Mouse (Mus musculus): ENCODE data around the gene Pcgf6.

The Pcgf6 gene

GRCm38 (mm10) chr19:47050271-47051032, at the start of gene Pcgf6:
Gene Pcgf6 (minus strand): TSS chr19:47050906.
- peak in 1 of 2 experiments; percentile 76 for DNase-seq (ENCODE audit: low spot score in 2 of 2)

- peak; percentile 91 to 97 for DNase-seq (ENCODE audit: low spot score in 2 of 2)
Measured at GRCm38 (mm10) chr19:47090550-47091156, 39.9 kb upstream of the Pcgf6 start, which contains the start of the genes Usmg5 and Pdcd11. Gene Usmg5 (minus strand): TSS chr19:47090647. Gene Pdcd11 (plus strand): TSS chr19:47090768.

- DNase-seq (ENCODE audit: low spot score in 2 of 2) = peak in 1 of 2 experiments; percentile 11
Measured at GRCm38 (mm10) chr19:47089718-47090525, 39.2 kb upstream of the Pcgf6 start.

- DNase-seq (ENCODE audit: low spot score in 2 of 2) = no peak
Measured at GRCm38 (mm10) chr19:47088226-47088625, 37.5 kb upstream of the Pcgf6 start.

GRCm38 (mm10) chr19:47067924-47068611, 17.4 kb upstream of the Pcgf6 start:
- peak; percentile 32 to 77 for DNase-seq (ENCODE audit: low spot score in 2 of 2)

- peak; percentile 84 to 96 for DNase-seq (ENCODE audit: low spot score in 2 of 2)
Measured at GRCm38 (mm10) chr19:47067096-47067882, 16.6 kb upstream of the Pcgf6 start, which contains the start of gene Taf5. Gene Taf5 (plus strand): TSS chr19:47067746.

GRCm38 (mm10) chr19:47065860-47066259, 15.2 kb upstream of the Pcgf6 start:
- DNase-seq (ENCODE audit: low spot score in 2 of 2) = no peak

- DNase-seq (ENCODE audit: low spot score in 2 of 2) = no peak
Measured at GRCm38 (mm10) chr19:47057684-47058083, 7.0 kb upstream of the Pcgf6 start.

GRCm38 (mm10) chr19:47053471-47053870, 2.8 kb upstream of the Pcgf6 start:
- DNase-seq (ENCODE audit: low spot score in 2 of 2) = no peak

GRCm38 (mm10) chr19:47052927-47053326, 2.2 kb upstream of the Pcgf6 start:
- DNase-seq (ENCODE audit: low spot score in 2 of 2) = no peak

- DNase-seq (ENCODE audit: low spot score in 2 of 2) = no peak
Measured at GRCm38 (mm10) chr19:47049840-47050239, 866 bp downstream of the Pcgf6 start.

- DNase-seq (ENCODE audit: low spot score in 2 of 2) = no peak
Measured at GRCm38 (mm10) chr19:47049061-47049460, 1.6 kb downstream of the Pcgf6 start.

GRCm38 (mm10) chr19:47047236-47047833, 3.4 kb downstream of the Pcgf6 start:
- no peak for DNase-seq (ENCODE audit: low spot score in 2 of 2)

GRCm38 (mm10) chr19:47046343-47046742, 4.4 kb downstream of the Pcgf6 start:
- no peak for DNase-seq (ENCODE audit: low spot score in 2 of 2)

GRCm38 (mm10) chr19:47043608-47044007, 7.1 kb downstream of the Pcgf6 start:
- no peak for DNase-seq (ENCODE audit: low spot score in 2 of 2)

GRCm38 (mm10) chr19:47040720-47041473, 9.8 kb downstream of the Pcgf6 start:
- DNase-seq (ENCODE audit: low spot score in 2 of 2) = no peak

- no peak for DNase-seq (ENCODE audit: low spot score in 2 of 2)
Measured at GRCm38 (mm10) chr19:47036596-47036995, 14.1 kb downstream of the Pcgf6 start.

- DNase-seq (ENCODE audit: low spot score in 2 of 2) = peak in 1 of 2 experiments; percentile 77
Measured at GRCm38 (mm10) chr19:47034916-47035315, 15.8 kb downstream of the Pcgf6 start.

- no peak for DNase-seq (ENCODE audit: low spot score in 2 of 2)
Measured at GRCm38 (mm10) chr19:47031770-47032169, 18.9 kb downstream of the Pcgf6 start.

- no peak for DNase-seq (ENCODE audit: low spot score in 2 of 2)
Measured at GRCm38 (mm10) chr19:47029796-47030195, 20.9 kb downstream of the Pcgf6 start.

Data from left cerebral cortex, adult 9 months (tissue).